Mouse (Mus musculus) embryo, embryonic 11.5 days (tissue): ENCODE data around the gene 1810024B03Rik.
A peak's percentile ranks its signal among the peaks of the same experiment; 100 is the strongest.
"Not testable (repeated sequence)": the region's sequence is repeated elsewhere in the genome, so short reads cannot be mapped to it uniquely, and the experiment has no call there.

Experiments used
- DNase-seq: peaks from one replicate; pipeline ENCODE4 v3.0.0-alpha.2; 2012; ENCODE audit warnings: low read depth, low spot score

Gene 1810024B03Rik

DNA sequence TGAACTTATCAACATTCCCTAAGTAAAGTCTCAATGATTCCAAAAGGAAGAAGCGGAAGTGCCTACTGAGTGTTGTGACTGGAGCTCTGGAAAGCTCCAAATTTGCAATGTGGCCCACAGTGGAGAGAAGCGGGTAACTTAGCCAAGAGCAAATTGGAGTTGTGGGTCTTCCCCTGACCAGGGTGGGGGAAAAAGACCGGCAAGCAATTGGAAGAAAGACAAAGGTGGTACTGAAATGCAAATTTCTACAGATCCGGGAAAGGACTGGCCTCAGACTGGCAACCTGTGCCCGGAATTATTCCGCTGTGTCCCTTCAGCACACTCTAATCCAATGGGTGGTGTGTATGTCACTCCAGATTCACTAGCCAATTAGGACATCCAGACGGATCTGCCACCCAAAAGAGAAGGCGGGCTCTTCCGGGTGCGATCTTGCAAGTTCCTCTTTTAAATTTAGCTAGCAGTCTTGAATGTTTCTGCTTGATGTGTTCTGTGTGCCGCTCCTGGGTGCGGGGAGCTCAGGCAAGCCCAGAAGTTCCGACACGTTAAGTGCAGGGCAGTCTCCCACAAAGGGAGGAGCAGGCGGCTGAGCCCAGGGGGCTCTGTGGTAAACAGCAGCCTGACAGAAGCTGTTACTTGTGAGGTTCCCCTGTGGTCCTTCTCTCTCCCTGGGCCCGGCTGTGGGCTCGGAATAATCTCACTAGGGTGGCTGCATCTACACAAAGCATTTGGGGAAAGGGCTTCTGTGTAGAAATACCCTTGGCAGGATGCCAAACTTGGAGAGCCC is 25.3 kb downstream of the 1810024B03Rik start:
- peak; percentile 56 for DNase-seq

DNA sequence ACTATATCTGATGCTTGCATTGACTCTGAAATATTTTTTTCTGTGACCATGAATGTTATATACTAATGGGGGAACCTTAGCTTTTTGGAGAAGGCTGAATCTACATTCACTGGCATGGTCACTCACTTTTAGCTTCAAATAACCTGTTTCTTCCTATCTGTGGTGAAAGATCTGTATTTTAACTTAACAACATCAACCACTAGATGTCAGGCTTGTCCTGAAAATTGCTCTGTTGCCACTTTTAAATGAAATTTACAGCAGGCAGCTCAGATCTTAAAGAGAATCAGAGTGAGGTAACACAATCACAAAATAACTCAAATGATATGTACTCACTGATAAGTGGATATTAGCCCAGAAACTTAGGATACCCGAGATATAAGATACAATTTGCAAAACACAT is 41.8 kb downstream of the 1810024B03Rik start:
- DNase-seq, result not testable (repeated sequence)

DNA sequence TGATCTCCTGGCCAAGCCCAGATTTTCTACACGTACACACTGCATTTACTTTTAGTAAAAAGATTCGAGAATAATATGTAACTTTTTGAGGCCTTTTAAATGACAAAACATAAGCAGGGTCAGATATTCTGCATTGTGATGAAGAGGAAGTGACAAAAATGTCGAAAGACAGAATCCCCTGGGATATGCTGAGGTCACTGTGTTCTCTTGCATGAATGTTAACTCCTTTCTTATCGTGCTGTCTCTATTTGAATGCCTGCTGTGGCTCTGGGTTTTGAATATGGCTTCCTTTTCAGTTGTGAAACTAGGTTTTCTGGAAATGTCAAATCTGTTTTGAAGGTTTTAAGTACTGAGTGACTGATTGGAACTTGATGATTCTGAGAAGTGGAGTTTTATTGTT is 42.4 kb downstream of the 1810024B03Rik start:
- DNase-seq, result no peak

DNA sequence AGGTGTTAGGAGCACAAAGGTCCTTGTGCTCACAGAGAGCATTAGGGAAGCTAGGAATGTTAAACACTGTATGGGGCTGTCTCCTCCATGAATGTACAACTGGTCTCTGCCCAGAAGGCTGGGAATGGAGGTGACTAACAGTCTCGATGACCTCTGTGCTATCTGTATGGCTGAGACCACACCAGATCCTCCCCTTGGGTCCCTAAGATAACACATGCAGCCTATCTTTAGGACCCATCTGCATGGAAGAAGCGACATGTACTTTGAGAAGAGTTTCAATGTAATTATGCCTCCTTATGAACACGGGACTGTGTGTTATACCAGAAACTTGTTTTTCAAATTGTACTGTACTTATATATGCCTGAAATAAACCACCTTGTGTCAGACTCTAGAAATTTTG is 62.4 kb downstream of the 1810024B03Rik start:
- DNase-seq, result no peak

DNA sequence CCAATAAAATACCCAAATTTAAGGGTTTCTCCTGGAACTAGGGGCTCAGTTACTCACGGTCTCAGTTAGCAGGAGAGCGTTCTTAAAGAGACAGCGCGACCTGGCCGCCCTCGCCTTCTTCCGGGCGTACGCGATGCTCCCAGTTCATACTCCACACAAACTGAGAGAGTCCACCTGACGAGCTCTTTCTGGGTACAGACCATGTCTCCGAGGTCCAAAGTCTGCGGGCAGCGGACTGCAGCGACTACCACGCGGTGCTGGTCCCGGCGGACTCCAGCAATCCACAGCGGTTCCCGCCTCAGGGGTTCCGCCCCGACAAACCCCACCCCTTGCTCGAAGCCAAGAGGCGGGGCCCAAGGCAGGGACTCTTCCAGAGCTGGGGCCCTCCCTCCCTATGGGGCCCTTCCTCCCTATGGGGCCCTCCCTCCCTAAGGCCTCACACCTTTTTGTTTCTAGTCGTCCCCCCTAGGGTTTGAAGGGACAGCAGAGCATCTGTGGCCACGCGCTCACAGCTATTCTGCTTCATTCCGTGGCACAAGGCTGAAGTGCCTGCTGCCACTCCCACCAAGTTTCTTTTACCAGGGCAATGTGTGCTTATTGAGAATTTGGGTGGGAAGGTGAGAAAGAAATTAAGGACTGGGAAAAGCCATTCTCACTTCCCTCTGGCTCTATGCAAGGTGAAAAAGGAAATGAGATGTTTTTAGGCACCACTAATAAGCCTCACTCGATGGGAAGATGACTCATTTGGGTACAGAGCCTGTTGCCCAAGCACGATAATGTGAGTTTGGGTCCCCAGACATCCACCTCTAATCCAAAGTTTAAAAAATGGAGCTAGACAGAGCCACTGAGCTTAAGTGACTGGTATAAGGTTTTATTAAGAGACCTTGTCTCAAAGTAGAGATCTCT is 64.7 kb downstream of the 1810024B03Rik start, which contains the start of gene Itpripl1:
Gene Itpripl1 (minus strand): TSS at position 285 of the 906 bp plus-strand sequence.
- DNase-seq, result no peak

DNA sequence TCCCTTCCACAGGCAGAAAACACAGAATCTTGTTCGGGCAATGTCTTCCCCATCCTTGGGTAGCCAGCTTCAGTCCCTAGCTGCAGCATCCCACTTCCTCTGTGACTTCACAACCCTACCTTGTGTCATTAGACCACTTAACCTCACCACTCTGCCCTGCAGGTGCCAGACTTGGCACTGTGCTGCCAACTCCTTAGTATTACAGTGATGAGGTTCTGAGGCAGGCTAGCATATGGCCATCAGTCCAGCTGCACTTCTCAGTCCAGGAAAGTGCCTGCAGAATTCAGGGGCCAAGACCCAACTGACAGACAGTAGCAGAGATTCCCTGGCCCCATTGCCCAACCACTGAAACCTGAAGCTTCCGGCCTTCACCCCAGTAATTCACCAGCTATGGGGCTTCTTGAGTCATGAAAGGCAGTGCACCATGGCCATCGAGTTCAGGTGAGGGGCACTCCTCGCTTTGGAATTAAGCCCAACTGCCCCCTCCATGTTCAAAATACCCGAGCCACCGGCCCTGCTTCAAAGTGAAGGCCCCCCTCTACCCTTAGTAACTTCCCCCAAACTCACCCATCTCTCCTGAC is 65.4 kb downstream of the 1810024B03Rik start:
- DNase-seq, result no peak

DNA sequence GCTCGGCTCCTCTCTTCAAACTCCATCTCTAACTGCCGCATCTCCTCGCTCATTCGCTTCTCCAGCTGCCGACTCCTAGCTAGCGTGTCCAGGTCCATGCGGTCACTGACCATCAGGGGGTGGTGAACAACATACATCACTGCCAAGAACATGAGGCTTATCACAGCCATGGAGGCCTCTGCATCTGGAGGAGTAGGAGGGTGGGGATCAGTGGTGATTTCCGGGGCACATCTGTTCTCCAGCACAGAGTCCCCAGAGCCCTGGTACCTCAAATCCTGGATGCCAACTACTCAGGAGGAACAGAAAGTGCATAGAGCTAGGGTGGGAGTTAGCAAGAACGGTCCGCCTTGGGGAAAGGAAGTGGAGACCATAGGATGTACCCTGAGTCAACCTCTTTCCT is 66.0 kb downstream of the 1810024B03Rik start:
- DNase-seq, result no peak

DNA sequence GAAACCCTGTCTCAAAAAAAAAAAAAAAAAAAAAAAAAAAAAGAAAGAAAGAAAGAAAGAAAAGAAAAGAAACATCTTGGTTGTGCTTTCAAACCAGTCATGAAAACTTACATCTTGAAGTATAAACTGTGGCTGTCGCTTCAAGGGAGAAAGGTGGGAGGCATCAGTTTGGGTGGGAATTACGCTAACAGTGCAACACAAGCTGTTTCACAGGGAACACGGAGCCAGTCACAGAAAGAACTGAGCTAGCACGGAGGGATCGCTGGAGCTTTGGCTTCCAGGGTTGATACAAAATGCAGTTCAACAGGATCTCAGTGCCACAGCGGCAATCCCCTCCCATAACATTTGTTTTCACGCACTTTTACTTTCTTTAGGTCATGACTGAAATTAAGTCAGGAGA is 68.1 kb downstream of the 1810024B03Rik start:
- no peak for DNase-seq

DNA sequence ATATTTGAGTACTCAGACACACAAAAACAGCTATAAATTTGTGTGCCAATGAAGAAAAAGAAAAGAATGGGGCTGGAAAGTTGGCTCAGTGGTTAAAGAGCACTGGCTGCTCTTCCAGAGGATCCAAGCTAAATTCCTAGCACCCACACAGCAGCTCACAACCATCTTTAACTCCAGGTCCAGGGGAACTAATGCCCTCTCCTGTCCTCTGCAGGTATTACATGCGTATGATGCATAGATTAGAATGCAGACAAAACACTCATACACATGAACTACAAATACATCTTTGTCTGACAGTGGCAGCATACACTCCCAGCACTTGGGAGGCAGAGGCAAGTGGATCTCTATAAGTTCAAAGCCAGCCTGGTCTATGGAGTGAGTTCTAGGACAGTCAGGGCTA is 68.5 kb downstream of the 1810024B03Rik start:
- DNase-seq, result no peak

DNA sequence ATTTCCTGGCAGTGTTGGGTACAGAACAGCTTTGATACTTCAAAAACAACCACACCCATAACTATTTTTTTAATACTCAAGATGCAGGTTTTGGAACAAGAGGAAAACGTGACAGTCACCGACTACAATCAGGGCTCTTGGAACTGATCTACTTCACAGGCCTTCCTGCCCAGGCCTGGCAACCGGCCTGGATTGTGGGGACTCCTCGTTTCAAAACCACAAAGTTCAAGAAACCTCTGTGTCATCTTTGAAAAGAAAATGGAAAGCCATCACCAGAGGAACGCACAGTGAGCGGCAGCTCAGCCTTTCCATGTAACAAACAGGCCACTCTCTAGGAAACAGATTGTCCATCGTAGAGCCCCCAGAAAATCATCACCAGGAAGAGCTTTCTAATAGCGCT is 69.0 kb downstream of the 1810024B03Rik start:
- DNase-seq, result no peak

DNA sequence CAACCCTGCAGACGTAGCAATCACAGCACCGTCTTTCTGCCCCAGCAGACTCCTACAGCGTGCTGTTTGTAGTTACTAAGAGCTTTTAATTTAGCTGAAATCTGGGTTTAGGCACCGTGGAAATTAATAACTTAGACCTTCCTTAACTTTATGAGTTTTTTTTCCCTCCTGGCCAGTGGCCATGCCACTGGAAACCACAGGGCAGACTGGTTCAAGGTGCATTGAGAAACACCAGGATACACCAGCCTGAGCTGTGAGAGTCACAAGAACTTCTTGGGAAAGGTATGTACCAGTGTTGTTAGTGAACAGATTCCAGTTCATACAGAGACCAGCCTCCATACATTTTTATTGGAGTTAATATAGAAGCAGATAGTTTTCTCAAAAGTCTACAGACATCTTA is 69.6 kb downstream of the 1810024B03Rik start:
- no peak for DNase-seq

DNA sequence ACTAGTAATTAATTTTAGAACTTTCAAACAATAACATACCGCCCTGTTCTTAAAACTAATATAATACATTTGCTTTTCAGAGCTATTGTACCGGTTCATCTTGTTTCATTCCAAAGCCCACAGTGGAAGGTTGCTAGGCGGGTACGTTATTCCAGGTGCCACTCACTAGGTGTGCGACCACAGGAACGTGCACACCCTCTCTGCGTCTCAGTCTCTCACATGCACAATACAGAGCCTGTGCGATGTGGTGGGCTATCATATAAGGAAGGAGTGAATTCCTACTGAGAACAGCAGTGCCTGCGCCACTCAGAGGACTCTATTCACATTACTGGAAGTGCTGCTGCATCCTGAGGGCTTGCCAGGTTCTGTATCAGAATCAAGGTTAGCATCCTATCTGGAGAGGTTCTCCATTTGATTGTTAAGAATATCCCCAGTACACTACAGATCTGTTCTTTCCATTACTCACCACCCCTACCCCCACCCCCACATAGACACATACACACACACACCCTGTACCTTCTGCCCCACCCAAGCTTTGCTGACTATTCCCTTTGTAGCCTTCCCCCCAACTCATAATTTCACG is 70.2 kb downstream of the 1810024B03Rik start:
- DNase-seq, result no peak

DNA sequence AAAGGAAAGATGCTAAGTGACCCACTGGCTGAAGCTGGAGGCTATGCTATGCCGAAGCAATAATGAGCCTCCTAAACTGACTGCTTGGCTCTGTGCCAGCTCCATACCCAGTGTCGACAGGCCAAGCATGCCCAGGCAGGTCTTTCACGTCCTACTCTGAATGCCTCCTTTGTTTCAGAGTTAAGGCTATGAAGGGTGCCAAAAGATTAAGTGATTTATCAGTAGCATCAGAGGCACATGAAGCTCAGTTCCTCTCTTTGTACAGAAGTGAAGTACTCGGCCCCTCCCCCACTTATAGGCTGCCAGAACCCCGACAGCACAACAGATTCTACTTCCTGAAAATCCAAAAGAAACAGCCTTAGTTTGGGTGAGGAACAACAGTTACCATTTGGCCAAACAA is 71.1 kb downstream of the 1810024B03Rik start:
- peak; percentile 60 for DNase-seq
